ENCODE assay signal across 8 mouse cellular contexts in genomic region chr8:122376365-122377231, GRCm38 (mm10). TPM values are rescaled to one million over a fixed set of nuclear protein-coding genes. Genes with fewer than 3 reads are reported as not detected.
DNase-seq lines count a peak whose midpoint lies in the region; ATAC-seq and TF ChIP-seq lines count a peak whose summit lies in the region.

Gene Zc3h18 (plus strand): TSS chr8:122376609.

- peak; percentile 97 to 99 for DNase-seq in gastrocnemius, adult 8-10 months (ENCODE audit: low spot score in 2 of 2)
- DNase-seq in hindlimb bud, embryonic 11.5 days (ENCODE audit: extremely low spot score, low read depth, low spot score) = peak; percentile 92
- peak; percentile 96 to 99 for DNase-seq in left cerebral cortex, adult 8-10 months (ENCODE audit: low spot score in 2 of 2)
- DNase-seq in right cerebral cortex, postnatal 10 days (ENCODE audit: low spot score in 2 of 2) = peak; percentile 99 to 100
- peak; percentile 99 for DNase-seq in urinary bladder, postnatal 25 days (ENCODE audit: low spot score)

- peaks cover 2% of the 10 kb centered on the region; the same call in 1 of the 2 replicates for H3K4me1 ChIP-seq in cortical plate, adult 2 months (ENCODE audit: control insufficient read depth, insufficient read depth, low read length)
- peaks cover 77% of the 10 kb centered on the region for H3K4me1 ChIP-seq in megakaryocyte, embryonic 14.5 days

- TF ChIP-seq CTCF in cortical plate, adult 2 months (IDR thresholded peaks at IDR 0.05; ENCODE audit: extremely low read depth, insufficient read depth, low read length) = no peak

- H3K9me3 ChIP-seq in megakaryocyte, embryonic 14.5 days = no peaks in the 10 kb centered on the region

- H3K4me3 ChIP-seq in cortical plate, adult 2 months (ENCODE audit: insufficient read depth, low read length) = peak within 1 kb of the TSS; percentile 64
- H3K4me3 ChIP-seq in megakaryocyte, embryonic 14.5 days (replicated peaks) = peak within 1 kb of the TSS; percentile 99

- TF ChIP-seq POLR2A in cortical plate, adult 2 months (IDR thresholded peaks at IDR 0.05; ENCODE audit: extremely low read depth, insufficient read depth, low read length) = peak; percentile 87

- H3K27me3 ChIP-seq in megakaryocyte, embryonic 14.5 days (replicated peaks) = no peaks in the 10 kb centered on the region

- peak; percentile 92 for ATAC-seq in activated CD4-positive, CD25-positive, alpha-beta regulatory T cell, adult 4 months

- H3K27ac ChIP-seq in cortical plate, adult 2 months (ENCODE audit: insufficient read depth, low read length) = peak within 1 kb of the TSS; percentile 70; the same call in 1 of the 2 replicates

- peaks cover 59% of the 10 kb centered on the region for H3K36me3 ChIP-seq in megakaryocyte, embryonic 14.5 days (replicated peaks; ENCODE audit: low read length)

RNA-seq across cellular contexts. Expression of gene Zc3h18, which starts in this region (rescaled TPM):
- 10 to 100 TPM; 10.9 to 18.2 TPM for polyA plus RNA-seq in activated CD4-positive, CD25-positive, alpha-beta regulatory T cell, adult 4 months (2017; shearing (Covaris generic))
- polyA plus RNA-seq in cortical plate, adult 2 months (2012; rRNA removed) = 33.0 and 33.6 TPM in 2 replicates
- 10 to 100 TPM; 22.9 to 30.7 (median 25.8) TPM for total RNA-seq in gastrocnemius, adult 8-10 months (2022)
- total RNA-seq in left cerebral cortex, adult 8-10 months (2022) = 10 to 100 TPM; 38.8 to 41.1 (median 40.4) TPM
- polyA plus RNA-seq in megakaryocyte, embryonic 14.5 days (2012; ENCODE audit: insufficient read depth, low replicate concordance) = 80.4 and 130 TPM in 2 replicates

Comparison
In these comparisons a context has a peak if more than half of its experiments do, and no peak if none do; other contexts are left out.
1. Peak in every context shown above with its lines: DNase-seq, ATAC-seq, H3K4me3 ChIP-seq and H3K27ac ChIP-seq.